Mouse (Mus musculus) hindbrain, embryonic 13.5 days (tissue): Measurements from ENCODE around the gene Gm9745. TPM values are rescaled to one million over a fixed set of nuclear protein-coding genes. Genes with fewer than 3 reads are reported as not detected.

ENCODE experiments used
- microRNA-seq: library from miRNA; unstranded; fragments of <30 nt; microRNA quantifications from one replicate; pipeline ENCODE4, GENCODE M21; 2016
- polyA plus RNA-seq: library from polyadenylated mRNA; unstranded; fragments of >200 nt; fragmentation: Nextera tagmentation; extraction: Ambion mirVana; gene quantifications from 2 replicates; pipeline ENCODE4 v1.2.1, GENCODE M21; 2015

The Gm9745 gene
- polyA plus RNA-seq, 1 experiment from 2014 or later = not detected

Small RNA genes within 50 kb of the gene (microRNA-seq; reads per million reads assigned to microRNA genes)
- not detected for gene Gm22750

Other genes with a start within 250 kb of the Gm9745 start
- 53.9 and 57.7 TPM in 2 replicates for gene Wdr37, start 76.3 kb downstream of the Gm9745 start, polyA plus RNA-seq
- gene Idi1, start 62.7 kb downstream of the Gm9745 start, polyA plus RNA-seq = 87.8 and 88.6 TPM in 2 replicates
- gene Idi2, start 4.6 kb upstream of the Gm9745 start, polyA plus RNA-seq = 0.12 TPM in 1 of 2 replicates, not detected in the other
- 72.9 and 83.8 TPM in 2 replicates for gene Gtpbp4, start 47.9 kb upstream of the Gm9745 start, polyA plus RNA-seq
- gene Larp4b, start 145.7 kb upstream of the Gm9745 start, polyA plus RNA-seq = 33.4 and 33.6 TPM in 2 replicates